Mouse (Mus musculus) bone marrow macrophage, adult 2 months (primary cell): Measurements from ENCODE around the gene 4930402H24Rik.

Experiments
- CTCF ChIP-seq: IDR thresholded peaks from 2 replicates; pipeline ENCODE4 v1.5.1; 2012; ENCODE audit warnings: low read depth, mild to moderate bottlenecking, low read length, moderate library complexity
- POLR2A ChIP-seq: IDR thresholded peaks from 2 replicates; pipeline ENCODE4 v1.6.1; 2012; ENCODE audit warnings: mild to moderate bottlenecking, low read depth, low read length, borderline replicate concordance

GRCm38 (mm10) chr2:130950548-130950947 lies 44.3 kb upstream of the 4930402H24Rik start:
- TF ChIP-seq CTCF (peak; percentile 72), POLR2A (no peak)
